Mouse (Mus musculus) heart, embryonic 14.5 days (tissue): ENCODE results near the gene Setd3. TPM values are rescaled to one million over a fixed set of nuclear protein-coding genes. Genes with fewer than 3 reads are reported as not detected.

Experiments
- ATAC-seq: fragments of 200-750 bp; cut with Nextera tagmentation; 2 replicates; pipeline ENCODE4 v1.8.0; 2017; ENCODE audit warnings: low read depth, moderate TSS enrichment; ENCODE audit not compliant: insufficient number of reproducible peaks, insufficient read depth, low FRiP score
- H3K27ac ChIP-seq, 2 experiments: fragments of 200-500 bp in 1 of 2; fragments of 300-500 bp in 1 of 2; sonication (generic) in 1 of 2; replicated peaks in 1 of 2; 2 replicates each; pipeline ENCODE4 v1.5.1; 2012 to 2014; ENCODE audit warnings: low read depth in 2 of 2, low read length in 2 of 2, control low read depth in 1 of 2, mild to moderate bottlenecking in 1 of 2, mixed read lengths in 1 of 2; ENCODE audit not compliant: control insufficient read depth in 1 of 2, insufficient read depth in 1 of 2
- H3K27me3 ChIP-seq: fragments of 300-500 bp; sonication (generic); 2 replicates; pipeline ENCODE4 v1.6.1; 2014; ENCODE audit warnings: mild to moderate bottlenecking, low read length, control low read depth; ENCODE audit not compliant: control insufficient read depth, insufficient read depth
- H3K36me3 ChIP-seq: fragments of 300-500 bp; sonication (generic); 2 replicates; pipeline ENCODE4 v1.6.1; 2014; ENCODE audit warnings: mild to moderate bottlenecking, control low read depth, low read length, mixed read lengths; ENCODE audit not compliant: control insufficient read depth, insufficient read depth
- H3K4me1 ChIP-seq, 2 experiments: fragments of 200-500 bp in 1 of 2; fragments of 300-500 bp in 1 of 2; sonication (generic) in 1 of 2; 2 replicates each; pipeline ENCODE4 v1.6.1; 2012 to 2014; ENCODE audit warnings: low read length in 2 of 2, control low read depth in 1 of 2, mixed read lengths in 1 of 2; ENCODE audit not compliant: control insufficient read depth in 2 of 2, insufficient read depth in 2 of 2
- H3K4me2 ChIP-seq: fragments of 300-500 bp; sonication (generic); 2 replicates; pipeline ENCODE4 v1.6.1; 2014; ENCODE audit warnings: mild to moderate bottlenecking, low read length
- H3K4me3 ChIP-seq, 2 experiments: fragments of 200-500 bp in 1 of 2; fragments of 300-500 bp in 1 of 2; sonication (generic) in 1 of 2; 2 replicates each; pipeline ENCODE4 v1.5.1; 2012 to 2014; ENCODE audit warnings: low read length in 2 of 2, mild to moderate bottlenecking in 2 of 2, control low read depth in 1 of 2, low read depth in 1 of 2, moderate library complexity in 1 of 2; ENCODE audit not compliant: control insufficient read depth in 1 of 2, insufficient read depth in 1 of 2
- H3K9ac ChIP-seq: fragments of 300-500 bp; sonication (generic); 2 replicates; pipeline ENCODE4 v1.6.1; 2014; ENCODE audit warnings: mild to moderate bottlenecking, low read length
- H3K9me3 ChIP-seq: fragments of 300-500 bp; sonication (generic); 2 replicates; pipeline ENCODE4 v1.6.1; 2016; ENCODE audit warnings: low read length, control low read depth; ENCODE audit not compliant: control insufficient read depth
- WGBS: fragments of 180-500 bp; shearing (Covaris S2); extraction: QIAGEN DNeasy Blood & Tissue Kit; methylation state at CpG from one replicate; pipeline ENCODE4 v1.1.7; 2014; 5-methylcytosine and 5-hydroxymethylcytosine counted together
- polyA plus RNA-seq: library from polyadenylated mRNA; unstranded; fragments of >200 nt; fragmentation: Nextera tagmentation; extraction: Ambion mirVana; gene quantifications from 2 replicates; pipeline ENCODE4 v1.2.1, GENCODE M21; 2014

Setd3 gene
- polyA plus RNA-seq, 1 experiment from 2014 or later, result 68.2 TPM

- peak overlapping the region; percentile 78 for H3K4me2 ChIP-seq
- peak overlapping the region; percentile 77 to 99 for H3K4me3 ChIP-seq
- under 1% methylated on average over 94 of the region's 103 CpGs for WGBS
- peak; percentile 27 for ATAC-seq
- peaks cover 0 to 30% of the 10 kb centered on the region in 2 experiments; a peak in 3 of 4 replicates for H3K4me1 ChIP-seq
- peak overlapping the region; percentile 69 to 93 for H3K27ac ChIP-seq
- H3K9me3 ChIP-seq, result no peaks in the 10 kb centered on the region
- H3K9ac ChIP-seq, result peak overlapping the region; percentile 97
- no peaks in the 10 kb centered on the region for H3K27me3 ChIP-seq
- peaks cover 20% of the 10 kb centered on the region for H3K36me3 ChIP-seq
Observed at GRCm38 (mm10) chr12:108178331-108179245, 526 bp downstream of the Setd3 start.

- ATAC-seq, result no peak
- Histone ChIP-seq H3K4me2 (no peak overlapping the region), H3K4me3 (no peak overlapping the region), H3K27ac (no peak overlapping the region), H3K9ac (no peak overlapping the region), H3K36me3 (no peaks in the 10 kb centered on the region; the same call in 1 of the 2 replicates), H3K27me3 (no peaks in the 10 kb centered on the region), H3K4me1 (peaks cover 2 to 36% of the 10 kb centered on the region in 2 experiments), H3K9me3 (no peaks in the 10 kb centered on the region)
- 77% methylated on average over 3 of the region's 3 CpGs for WGBS
Observed at GRCm38 (mm10) chr12:108176366-108176765, 2.7 kb downstream of the Setd3 start.

DNA sequence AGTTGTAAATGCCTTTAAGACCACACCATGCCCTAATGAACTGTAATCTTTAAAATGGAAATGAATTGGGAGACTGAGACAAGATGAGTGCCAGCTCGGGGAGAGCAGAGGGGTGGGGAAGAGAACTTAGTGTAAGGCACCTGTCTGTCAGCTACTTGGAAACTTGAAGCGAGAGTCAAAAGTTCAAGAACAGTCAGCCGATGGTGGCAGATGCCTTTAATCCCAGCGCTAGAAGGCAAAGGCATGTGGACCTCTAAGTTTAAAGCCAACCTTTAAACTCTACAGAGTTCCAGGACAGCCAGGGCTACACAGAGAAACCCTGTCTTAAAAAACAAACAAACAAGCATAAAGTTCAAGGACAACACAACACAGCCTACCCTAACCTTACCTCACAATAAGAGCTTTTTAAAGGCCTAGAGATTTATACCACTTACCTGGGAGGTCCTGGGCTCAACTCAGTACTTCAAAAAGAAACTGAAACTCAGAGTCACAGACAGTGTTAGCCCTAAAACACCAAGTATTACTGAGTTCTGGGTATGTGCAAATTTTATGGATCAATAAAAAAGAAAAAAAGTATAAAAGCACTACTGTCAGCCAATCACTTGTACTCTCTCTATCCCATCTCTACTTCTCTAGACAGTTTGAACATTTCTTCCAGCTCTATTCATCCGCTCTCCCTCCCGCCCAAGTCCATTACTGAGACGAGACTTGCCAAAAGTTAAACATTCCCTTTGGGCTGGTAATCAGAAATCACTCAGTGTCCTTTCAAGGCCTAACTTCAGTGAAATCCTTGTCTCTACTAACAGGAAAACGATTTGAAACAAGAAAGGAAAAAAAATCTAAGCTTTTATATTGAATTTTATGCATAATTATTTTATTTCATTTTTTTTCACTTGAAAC lies 4.3 kb downstream of the Setd3 start:
- H3K9ac ChIP-seq, result no peak overlapping the region
- no peak overlapping the region for H3K27ac ChIP-seq
- H3K4me2 ChIP-seq, result no peak overlapping the region
- H3K27me3 ChIP-seq, result no peaks in the 10 kb centered on the region
- no peak overlapping the region for H3K4me3 ChIP-seq
- ATAC-seq, result no peak
- peaks cover 2 to 30% of the 10 kb centered on the region in 2 experiments for H3K4me1 ChIP-seq
- WGBS, result 64% methylated on average over 8 of the region's 8 CpGs
- H3K36me3 ChIP-seq, result no peaks in the 10 kb centered on the region
- H3K9me3 ChIP-seq, result no peaks in the 10 kb centered on the region

DNA sequence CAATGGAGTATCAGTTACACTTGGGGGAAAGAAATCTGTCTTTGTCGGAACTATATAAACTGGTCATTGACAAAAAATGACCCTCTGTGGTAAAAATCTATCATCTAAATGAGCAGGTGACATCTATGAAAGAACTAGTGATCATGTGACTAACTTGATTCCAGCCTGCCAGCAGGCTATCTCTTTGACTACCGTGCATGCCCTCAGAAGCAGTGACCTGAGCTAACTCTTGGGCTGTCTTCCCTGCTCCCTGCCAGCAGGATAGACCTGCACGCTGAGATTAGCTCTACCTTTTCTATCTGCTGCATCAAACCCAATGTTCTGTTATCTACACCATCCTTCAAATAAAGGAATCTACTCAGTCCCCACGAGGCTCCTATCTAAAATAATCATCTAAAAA lies 6.5 kb downstream of the Setd3 start:
- peaks cover 2 to 38% of the 10 kb centered on the region in 2 experiments for H3K4me1 ChIP-seq
- H3K27ac ChIP-seq, result no peak overlapping the region
- no peaks in the 10 kb centered on the region for H3K36me3 ChIP-seq
- no peak overlapping the region for H3K9ac ChIP-seq
- ATAC-seq, result no peak
- H3K4me3 ChIP-seq, result no peak overlapping the region
- H3K9me3 ChIP-seq, result no peaks in the 10 kb centered on the region
- no peak overlapping the region for H3K4me2 ChIP-seq
- WGBS, result 56% methylated on average over 4 of the region's 4 CpGs
- H3K27me3 ChIP-seq, result no peaks in the 10 kb centered on the region

- Histone ChIP-seq H3K4me2 (no peak overlapping the region), H3K27me3 (no peaks in the 10 kb centered on the region), H3K36me3 (no peaks in the 10 kb centered on the region), H3K9ac (no peak overlapping the region), H3K9me3 (no peaks in the 10 kb centered on the region), H3K4me1 (peaks cover 4 to 35% of the 10 kb centered on the region in 2 experiments), H3K27ac (no peak overlapping the region), H3K4me3 (no peak overlapping the region)
- no peak for ATAC-seq
Observed at GRCm38 (mm10) chr12:108171336-108171735, 7.8 kb downstream of the Setd3 start.

- Histone ChIP-seq H3K27me3 (no peaks in the 10 kb centered on the region), H3K36me3 (no peaks in the 10 kb centered on the region), H3K4me3 (no peak overlapping the region), H3K9ac (no peak overlapping the region), H3K4me1 (peaks cover 4 to 34% of the 10 kb centered on the region in 2 experiments), H3K27ac (no peak overlapping the region), H3K9me3 (no peaks in the 10 kb centered on the region), H3K4me2 (no peak overlapping the region)
- ATAC-seq, result no peak
- WGBS, result 84% methylated on average over 3 of the region's 3 CpGs
Observed at GRCm38 (mm10) chr12:108170467-108170866, 8.6 kb downstream of the Setd3 start.

DNA sequence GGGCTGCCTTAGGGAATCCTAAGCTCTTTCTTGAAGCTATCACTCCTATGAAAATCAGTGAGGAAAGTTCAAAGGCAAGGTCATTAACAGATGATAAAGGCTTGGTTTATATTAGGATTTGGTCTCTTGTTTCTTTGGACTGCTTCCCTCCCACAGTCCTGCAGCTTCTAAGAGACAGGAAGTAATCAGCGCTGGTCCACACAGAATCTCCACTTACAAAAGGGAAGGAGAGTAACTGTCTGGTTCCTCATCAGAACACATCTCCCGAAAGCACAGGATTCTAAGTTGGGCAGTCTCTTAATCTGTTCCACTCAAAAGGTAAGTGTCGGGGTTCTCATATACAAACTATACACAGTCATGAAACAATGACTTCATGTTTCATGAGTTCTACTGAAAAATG lies 10.2 kb downstream of the Setd3 start:
- Histone ChIP-seq H3K9me3 (no peaks in the 10 kb centered on the region), H3K4me3 (no peak overlapping the region), H3K4me1 (peaks cover 4 to 33% of the 10 kb centered on the region in 2 experiments), H3K27ac (no peak overlapping the region), H3K4me2 (no peak overlapping the region), H3K27me3 (no peaks in the 10 kb centered on the region), H3K36me3 (peaks cover 8% of the 10 kb centered on the region), H3K9ac (no peak overlapping the region)
- WGBS, result 70% methylated on average over 3 of the region's 3 CpGs
- ATAC-seq, result no peak
